Mouse (Mus musculus): Measurements from ENCODE around the gene Ccdc152.

DNA sequence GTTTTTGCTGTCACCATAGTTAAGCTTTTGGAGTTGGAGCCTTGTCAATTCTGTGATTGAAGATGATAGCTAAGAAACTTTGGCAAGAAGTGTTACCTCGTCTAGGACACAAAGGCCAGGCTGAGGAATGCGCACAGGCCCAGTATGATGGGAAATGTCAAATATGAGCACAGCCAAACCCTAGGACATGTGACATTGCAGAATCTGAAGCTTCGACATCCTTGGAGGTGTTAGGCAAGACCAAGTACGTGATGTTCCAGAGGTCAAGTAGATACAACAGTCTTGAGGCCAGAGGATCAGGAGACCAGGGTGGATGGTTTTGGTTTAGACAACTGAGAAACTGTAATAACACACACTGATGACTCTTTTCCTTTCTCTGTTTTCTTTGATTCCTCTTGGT lies 43.0 kb downstream of the Ccdc152 start:
- no peak for TF ChIP-seq CTCF (IDR thresholded peaks at IDR 0.05; ENCODE audit: low read depth)
- TF ChIP-seq EP300 (optimal IDR thresholded peaks at IDR 0.05) = no peak
